In genomic region chr19:10781641-10782040, GRCm38 (mm10) we compare ENCODE assay signal across 19 mouse cellular contexts. TPM values are rescaled to one million over a fixed set of nuclear protein-coding genes. Genes with fewer than 3 reads are reported as not detected.
DNase-seq lines count a peak whose midpoint lies in the region; ATAC-seq and TF ChIP-seq lines count a peak whose summit lies in the region.
"Had no signal": no experiment of that assay in that cellular context is flagged by ENCODE, and none has a peak within 500 bp of the region (broad histone marks: within the 10 kb centered on the region; RNA-seq: fewer than 3 reads in every experiment).

No protein-coding gene starts in this region.

- no peak for ATAC-seq in heart, embryonic 14.5 days (ENCODE audit: insufficient number of reproducible peaks, insufficient read depth, low FRiP score, low read depth)
- ATAC-seq in stomach, postnatal 0 days (ENCODE audit: low FRiP score, low TSS enrichment): no peak

- no peaks in the 10 kb centered on the region for H3K27me3 ChIP-seq in heart, embryonic 14.5 days (ENCODE audit: control insufficient read depth, insufficient read depth, low read length)
- H3K27me3 ChIP-seq in CH12.LX (replicated peaks): no peaks in the 10 kb centered on the region
- no peaks in the 10 kb centered on the region for H3K27me3 ChIP-seq in stomach, postnatal 0 days (ENCODE audit: control insufficient read depth, insufficient read depth, low read length)
- H3K27me3 ChIP-seq: neural tube, embryonic 15.5 days; stomach, embryonic 15.5 days had no signal

- no peak overlapping the region for H3K4me2 ChIP-seq in heart, embryonic 14.5 days (ENCODE audit: low read length)
- no peak overlapping the region for H3K4me2 ChIP-seq in CH12.LX (ENCODE audit: insufficient read depth, low read depth, poor library complexity, severe bottlenecking)
- no peak overlapping the region for H3K4me2 ChIP-seq in stomach, postnatal 0 days (replicated peaks; ENCODE audit: low read depth)
- H3K4me2 ChIP-seq: liver, embryonic 15.5 days; neural tube, embryonic 15.5 days; stomach, embryonic 15.5 days had no signal

- dilution Hi-C loops in CH12.LX (cut with MboI; ENCODE audit: extremely low pct_ligation_motif_present, extremely low pct_unique_long_range_greater_than_20kb, low sequenced_read_pairs): no loop called here

- in situ Hi-C loops in CH12.LX (cut with MboI; ENCODE audit: low pct_ligation_motif_present, low pct_unique_long_range_greater_than_20kb, low sequenced_read_pairs): no loop called here

- no peaks in the 10 kb centered on the region for H3K9me3 ChIP-seq in heart, embryonic 14.5 days (ENCODE audit: control insufficient read depth, low read length)
- H3K9me3 ChIP-seq in CH12.LX (replicated peaks; ENCODE audit: low read length): no peaks in the 10 kb centered on the region
- no peaks in the 10 kb centered on the region for H3K9me3 ChIP-seq in stomach, postnatal 0 days (ENCODE audit: control insufficient read depth, low read length)
- H3K9me3 ChIP-seq: liver, embryonic 15.5 days; neural tube, embryonic 15.5 days; stomach, embryonic 15.5 days had no signal

- TF ChIP-seq RAD21 in CH12.LX (IDR thresholded peaks at IDR 0.05; ENCODE audit: low read depth, low read length): no peak

- no peak for TF ChIP-seq POLR2A in CH12.LX (IDR thresholded peaks at IDR 0.05; ENCODE audit: low read depth, low read length)

- no peak for TF ChIP-seq EP300 in CH12.LX (IDR thresholded peaks at IDR 0.05; ENCODE audit: low read length)
- TF ChIP-seq EP300 in stomach, postnatal 0 days (optimal IDR thresholded peaks at IDR 0.05): no peak

- no peak for DNase-seq in heart, adult 11 months
- DNase-seq in right cerebral cortex, postnatal 25 days: peak; percentile 52
- DNase-seq in right cerebral cortex, postnatal 10 days (ENCODE audit: low spot score in 2 of 2): no peak
- DNase-seq in CH12.LX (ENCODE audit: extremely low read depth): no peak
- no peak for DNase-seq in B cell, adult 2 months
- no peak for DNase-seq in stomach, postnatal 0 days (ENCODE audit: low spot score)
- DNase-seq: cerebellum, adult 8-10 months; embryo, embryonic 11 days; kidney, adult 11 months; lung, postnatal 36 days had no signal

- peaks cover 10 to 20% of the 10 kb centered on the region in 2 experiments for H3K4me1 ChIP-seq in heart, embryonic 14.5 days (ENCODE audit: control insufficient read depth in 2 of 2, insufficient read depth in 2 of 2, low read length in 2 of 2)
- peaks cover 15 to 63% of the 10 kb centered on the region in 2 experiments for H3K4me1 ChIP-seq in CH12.LX (ENCODE audit: control insufficient read depth in 1 of 2, insufficient read depth in 2 of 2)
- H3K4me1 ChIP-seq in stomach, postnatal 0 days (replicated peaks; ENCODE audit: control insufficient read depth, insufficient read depth): no peaks in the 10 kb centered on the region
- H3K4me1 ChIP-seq: liver, embryonic 15.5 days; stomach, embryonic 15.5 days had no signal

- peak overlapping the region in 1 of 2 experiments; percentile 30; a peak in 2 of 4 replicates for H3K27ac ChIP-seq in heart, embryonic 14.5 days (replicated peaks in 1 of 2; ENCODE audit: control insufficient read depth in 1 of 2, insufficient read depth in 1 of 2, low read depth in 2 of 2, low read length in 2 of 2)
- H3K27ac ChIP-seq in CH12.LX (ENCODE audit: insufficient read depth, low read depth): no peak overlapping the region
- peak overlapping the region; percentile 57 for H3K27ac ChIP-seq in macrophage
- H3K27ac ChIP-seq in stomach, postnatal 0 days (replicated peaks): no peak overlapping the region
- H3K27ac ChIP-seq: liver, embryonic 15.5 days; neural tube, embryonic 15.5 days; stomach, embryonic 15.5 days had no signal

- no peak overlapping the region for H3K4me3 ChIP-seq in heart, embryonic 14.5 days (ENCODE audit: control insufficient read depth in 1 of 2, insufficient read depth in 1 of 2, low read depth in 1 of 2, low read length in 2 of 2)
- H3K4me3 ChIP-seq in CH12.LX (replicated peaks in 1 of 3; ENCODE audit: low read depth in 2 of 3, low read length in 2 of 3, poor library complexity in 1 of 3) (no peak overlapping the region), macrophage (ENCODE audit: inconsistent target) (no peak overlapping the region)
- no peak overlapping the region for H3K4me3 ChIP-seq in stomach, postnatal 0 days (ENCODE audit: low read depth, low read length)
- H3K4me3 ChIP-seq: liver, embryonic 15.5 days; neural tube, embryonic 15.5 days; stomach, embryonic 15.5 days had no signal

- H3K79me2 ChIP-seq in CH12.LX (replicated peaks; ENCODE audit: control insufficient read depth, extremely low read depth, insufficient read depth, poor library complexity, severe bottlenecking) (no peaks in the 10 kb centered on the region; the same call in 1 of the 2 replicates), macrophage (ENCODE audit: inconsistent target) (no peaks in the 10 kb centered on the region)

- TF ChIP-seq CTCF in CH12.LX (conservative IDR thresholded peaks at IDR 0.05 in 1 of 2, IDR thresholded peaks at IDR 0.05 in 1 of 2; ENCODE audit: low read depth in 2 of 2, low read length in 2 of 2): no peak
- no peak for TF ChIP-seq CTCF in stomach, postnatal 0 days (IDR thresholded peaks at IDR 0.05; ENCODE audit: low read depth)

- H3K36me3 ChIP-seq in heart, embryonic 14.5 days (ENCODE audit: control insufficient read depth, insufficient read depth, low read length): no peaks in the 10 kb centered on the region
- H3K36me3 ChIP-seq in CH12.LX (replicated peaks in 1 of 2; ENCODE audit: control insufficient read depth in 1 of 2, insufficient read depth in 1 of 2, low read length in 1 of 2) (peaks cover 6 to 49% of the 10 kb centered on the region in 2 experiments), macrophage (ENCODE audit: inconsistent target) (no peaks in the 10 kb centered on the region)
- H3K36me3 ChIP-seq in stomach, postnatal 0 days (ENCODE audit: control insufficient read depth, insufficient read depth, low read length): no peaks in the 10 kb centered on the region
- H3K36me3 ChIP-seq: liver, embryonic 15.5 days; neural tube, embryonic 15.5 days; stomach, embryonic 15.5 days had no signal

- 42% methylated on average over 4 of the region's 4 CpGs for WGBS in heart, embryonic 14.5 days
- WGBS in macrophage (ENCODE audit: missing documents): 72% methylated on average over 4 of the region's 4 CpGs
- 62% methylated on average over 4 of the region's 4 CpGs for WGBS in stomach, postnatal 0 days

- H3K9ac ChIP-seq in heart, embryonic 14.5 days (ENCODE audit: low read length): peak overlapping the region; percentile 16; the same call in 1 of the 2 replicates
- H3K9ac ChIP-seq in CH12.LX (ENCODE audit: insufficient read depth, low read depth): no peak overlapping the region
- H3K9ac ChIP-seq in stomach, postnatal 0 days (ENCODE audit: low read length): no peak overlapping the region
- H3K9ac ChIP-seq: liver, embryonic 15.5 days; neural tube, embryonic 15.5 days; stomach, embryonic 15.5 days had no signal

TF ChIP-seq in CH12.LX, 34 proteins besides CTCF, POLR2A, EP300 and RAD21:
- TF ChIP-seq TCF12 (IDR thresholded peaks at IDR 0.05; ENCODE audit: low read depth, low read length) (no peak), CHD2 (IDR thresholded peaks at IDR 0.05; ENCODE audit: low read length) (no peak), ETS1 (conservative IDR thresholded peaks at IDR 0.05; ENCODE audit: low read depth, low read length) (0 out of 2 replicates have a peak, but pooled peaks have one; percentile 10), MEF2A (IDR thresholded peaks at IDR 0.05; ENCODE audit: borderline replicate concordance, low read depth, low read length) (0 out of 2 replicates have a peak, but pooled peaks have one; percentile 14)
TF ChIP-seq in CH12.LX: peak in this region for 2.

RNA-seq across cellular contexts. Expression of gene Cd5, which starts 42.8 kb away (rescaled TPM):
- 0.66 and 1.4 TPM in 2 replicates for polyA plus RNA-seq in heart, embryonic 14.5 days (2014; fragmentation: Nextera tagmentation; extraction: Ambion mirVana)
- total RNA-seq in CH12.LX (2012; rRNA removed) (8.7 and 9.9 TPM in 2 replicates), CH12.LX (2014; rRNA removed) (17.7 and 20.7 TPM in 2 replicates)
- polyA plus RNA-seq in CH12.LX (2012; ENCODE audit: insufficient read length, low read depth) (46.8 and 51.4 TPM in 2 replicates), macrophage (2018) (0.20 to 0.54 TPM (median 0.42 TPM) in 3 replicates)
- total RNA-seq in macrophage (2018; cell fraction: chromatin; rRNA removed): 1 to 10 TPM in 1 of 26 experiments, under 1 TPM in 11, not detected in 14; 0.49 to 1.7 (median 0.66) TPM
- total RNA-seq in macrophage (2018; cell fraction: cytosol; rRNA removed): under 1 TPM in 25 of 26 experiments, not detected in 1; 0.03 to 0.61 (median 0.26) TPM
- total RNA-seq in macrophage (2018; cell fraction: nucleus; rRNA removed): 1 to 10 TPM in 3 of 26 experiments, under 1 TPM in 10, not detected in 13; 0.24 to 1.7 (median 0.76) TPM
- 1.6 and 1.8 TPM in 2 replicates for polyA plus RNA-seq in stomach, postnatal 0 days (2015; fragmentation: Nextera tagmentation; extraction: Ambion mirVana)
- total RNA-seq: ES-E14; gastrocnemius, adult 18-20 months had no signal
- polyA plus RNA-seq: limb, embryonic 11.5 days; liver, embryonic 15.5 days had no signal

RNA-seq across cellular contexts. Expression of gene Cd6, which starts 48.2 kb away (rescaled TPM):
- polyA plus RNA-seq in heart, embryonic 14.5 days (2014; fragmentation: Nextera tagmentation; extraction: Ambion mirVana): not detected in 2 replicates
- 0.08 and 0.17 TPM in 2 replicates for total RNA-seq in CH12.LX (2012; rRNA removed)
- 0.09 and 0.15 TPM in 2 replicates for total RNA-seq in CH12.LX (2014; rRNA removed)
- polyA plus RNA-seq in CH12.LX (2012; ENCODE audit: insufficient read length, low read depth): 0.73 and 1.3 TPM in 2 replicates
- total RNA-seq in macrophage (2018; cell fraction: chromatin; rRNA removed): under 1 TPM in 1 of 26 experiments, not detected in 25; 0.71 TPM
- total RNA-seq in macrophage (2018; cell fraction: cytosol; rRNA removed): under 1 TPM in 2 of 26 experiments, not detected in 24; 0.07 TPM
- under 1 TPM in 1 of 26 experiments, not detected in 25; 0.48 TPM for total RNA-seq in macrophage (2018; cell fraction: nucleus; rRNA removed)
- polyA plus RNA-seq in macrophage (2018): 0.06 to 0.12 TPM in 2 of 3 replicates, not detected in the other
- 0.06 and 0.07 TPM in 2 replicates for polyA plus RNA-seq in stomach, postnatal 0 days (2015; fragmentation: Nextera tagmentation; extraction: Ambion mirVana)
- total RNA-seq: gastrocnemius, adult 18-20 months; midbrain, postnatal 0 days had no signal
- polyA plus RNA-seq: liver, embryonic 15.5 days; neural tube, embryonic 15.5 days had no signal

RNA-seq across cellular contexts. Expression of gene Slc15a3, which starts 57.9 kb away (rescaled TPM):
- 0.46 and 0.66 TPM in 2 replicates for polyA plus RNA-seq in heart, embryonic 14.5 days (2014; fragmentation: Nextera tagmentation; extraction: Ambion mirVana)
- total RNA-seq in CH12.LX (2012; rRNA removed) (84.5 and 86.7 TPM in 2 replicates), CH12.LX (2014; rRNA removed) (89.3 and 94.3 TPM in 2 replicates)
- polyA plus RNA-seq in CH12.LX (2012; ENCODE audit: insufficient read length, low read depth) (217 and 219 TPM in 2 replicates), macrophage (2018) (344 to 583 TPM (median 414 TPM) in 3 replicates)
- total RNA-seq in macrophage (2018; cell fraction: chromatin; rRNA removed): 100 to 1,000 TPM; 207 to 998 (median 456) TPM
- total RNA-seq in macrophage (2018; cell fraction: cytosol; rRNA removed): 1,000 to 10,000 TPM in 1 of 26 experiments, 100 to 1,000 TPM in 25; 372 to 1,028 (median 651) TPM
- 1,000 to 10,000 TPM in 8 of 26 experiments, 100 to 1,000 TPM in 18; 401 to 1,189 (median 870) TPM for total RNA-seq in macrophage (2018; cell fraction: nucleus; rRNA removed)
- polyA plus RNA-seq in stomach, postnatal 0 days (2015; fragmentation: Nextera tagmentation; extraction: Ambion mirVana): 4.0 and 5.2 TPM in 2 replicates

Comparison
In these comparisons a context has a peak if more than half of its experiments do, and no peak if none do; other contexts are left out.
1. RNA of gene Cd5, which starts 42.8 kb away (polyA plus RNA-seq): 46.8 to 51.4 TPM in CH12.LX; 1.6 to 1.8 TPM in stomach, postnatal 0 days, 0.66 to 1.4 TPM in heart, embryonic 14.5 days and 0.20 to 0.54 TPM in macrophage; every median in the first group is over 10 times any median in the second.
2. RNA of gene Slc15a3, which starts 57.9 kb away (polyA plus RNA-seq): 344 to 583 TPM in macrophage and 217 to 219 TPM in CH12.LX; 4.0 to 5.2 TPM in stomach, postnatal 0 days and 0.46 to 0.66 TPM in heart, embryonic 14.5 days; every median in the first group is over 10 times any median in the second.